Comparison of ENCODE assay signal across 12 mouse cellular contexts in the genomic region with DNA sequence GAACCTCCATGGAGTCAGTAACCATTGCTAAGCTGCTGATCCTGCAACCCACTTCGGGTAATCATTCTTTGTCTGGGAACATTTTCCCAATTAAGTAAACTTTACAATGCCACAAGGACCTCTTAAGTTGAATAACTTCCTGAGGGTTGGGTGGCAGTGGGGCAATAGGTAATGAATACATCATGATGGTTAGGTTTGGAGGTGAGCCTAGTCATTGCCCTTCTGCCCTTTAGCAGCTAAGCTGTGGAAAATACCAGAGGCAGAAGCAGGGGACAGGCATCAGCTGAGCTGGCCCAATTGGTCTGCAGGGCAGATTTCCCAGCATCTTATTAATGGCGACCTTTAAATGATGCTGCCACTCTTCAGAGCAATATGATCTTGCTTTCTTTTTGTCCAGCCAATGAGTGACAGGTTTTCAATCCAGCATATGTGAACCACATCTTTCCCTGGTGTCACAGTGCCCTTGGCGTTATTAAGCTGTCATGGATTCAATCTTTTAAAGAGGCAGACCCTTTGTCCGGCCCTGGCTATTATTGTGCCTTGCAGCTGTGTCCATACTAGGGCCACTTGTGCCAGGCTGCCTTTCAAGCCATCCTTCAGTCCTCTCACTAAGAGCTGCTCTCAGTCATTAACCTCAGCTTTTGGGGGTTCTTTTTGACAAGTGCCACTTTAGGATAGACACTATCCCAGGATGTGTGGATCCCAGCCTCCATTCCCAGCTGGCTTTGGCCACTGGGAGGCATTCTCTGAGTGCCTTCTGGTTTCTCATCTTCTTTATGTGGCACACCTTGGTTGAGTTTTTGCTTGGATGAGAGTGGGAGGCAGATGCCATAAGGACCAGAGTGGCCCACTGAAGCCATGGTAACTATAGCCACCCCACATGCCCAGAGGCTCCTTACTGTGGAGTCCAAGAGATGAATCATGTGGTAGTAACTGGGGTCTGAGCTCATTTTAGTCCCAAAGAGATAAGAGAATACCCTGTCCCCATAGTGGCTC.
A peak's percentile ranks its signal among the peaks of the same experiment; 100 is the strongest.
DNase-seq lines count a peak whose midpoint lies in the region; ATAC-seq lines count a peak whose summit lies in the region.
"Had no signal": no experiment of that assay in that cellular context is flagged by ENCODE, and none has a peak within 500 bp of the region (broad histone marks: within the 10 kb centered on the region; RNA-seq: fewer than 3 reads in every experiment).

No protein-coding gene starts in this region.

- 59% methylated on average over 4 of the region's 4 CpGs for WGBS in limb, embryonic 12.5 days
- WGBS in limb, embryonic 10.5 days, result 72% methylated on average over 4 of the region's 4 CpGs
- WGBS in forebrain, embryonic 14.5 days, result 43% methylated on average over 4 of the region's 4 CpGs

- no peaks in the 10 kb centered on the region for H3K27me3 ChIP-seq in limb, embryonic 12.5 days
- H3K27me3 ChIP-seq in limb, embryonic 10.5 days (ENCODE audit: low read depth, poor library complexity, severe bottlenecking), result no peaks in the 10 kb centered on the region
- no peaks in the 10 kb centered on the region for H3K27me3 ChIP-seq in forebrain, embryonic 14.5 days (replicated peaks; ENCODE audit: control insufficient read depth, insufficient read depth, low read length)

- H3K9me3 ChIP-seq in limb, embryonic 12.5 days, result no peaks in the 10 kb centered on the region
- no peaks in the 10 kb centered on the region for H3K9me3 ChIP-seq in limb, embryonic 10.5 days (replicated peaks)
- no peaks in the 10 kb centered on the region for H3K9me3 ChIP-seq in forebrain, embryonic 14.5 days (replicated peaks; ENCODE audit: control insufficient read depth, low read length)

- no peak overlapping the region for H3K27ac ChIP-seq in limb, embryonic 12.5 days
- no peak overlapping the region for H3K27ac ChIP-seq in limb, embryonic 10.5 days
- no peak overlapping the region for H3K27ac ChIP-seq in forebrain, embryonic 14.5 days (ENCODE audit: low read depth, low read length)
- H3K27ac ChIP-seq: liver, embryonic 14.5 days had no signal

- peak; percentile 10 for DNase-seq in embryo, embryonic 10 days (ENCODE audit: low spot score)
- DNase-seq in embryo, embryonic 9.5 days (ENCODE audit: extremely low spot score), result no peak
- DNase-seq in limb, embryonic 10.5 days (ENCODE audit: low spot score), result no peak
- peak; percentile 46 for DNase-seq in forebrain, embryonic 14.5 days (ENCODE audit: low spot score)
- peak; percentile 76 for DNase-seq in lung, postnatal 36 days
- no peak for DNase-seq in B cell, adult 2 months
- DNase-seq: cerebellum, adult 9-11 months; kidney, postnatal 25 days had no signal

- H3K4me3 ChIP-seq in limb, embryonic 12.5 days (replicated peaks), result no peak overlapping the region
- H3K4me3 ChIP-seq in limb, embryonic 10.5 days, result no peak overlapping the region
- H3K4me3 ChIP-seq in forebrain, embryonic 14.5 days (ENCODE audit: low read depth, low read length), result no peak overlapping the region

- ATAC-seq in limb, embryonic 12.5 days (ENCODE audit: insufficient number of reproducible peaks, insufficient read depth, low FRiP score, low TSS enrichment, low read depth), result 0 out of 2 replicates have a peak, but pooled peaks have one; percentile 40
- ATAC-seq in forebrain, embryonic 14.5 days, result peak; percentile 70
- ATAC-seq in erythroblast, adult 5-6 weeks (replicated peaks; ENCODE audit: low FRiP score, poor library complexity, severe bottlenecking), result no peak
- ATAC-seq: inflammation-experienced regulatory T-cells, adult 6 months had no signal

- H3K4me2 ChIP-seq in limb, embryonic 12.5 days, result no peak overlapping the region
- H3K4me2 ChIP-seq in forebrain, embryonic 14.5 days (ENCODE audit: low read length), result no peak overlapping the region

- peaks cover 3% of the 10 kb centered on the region; the same call in 1 of the 2 replicates for H3K4me1 ChIP-seq in limb, embryonic 12.5 days (replicated peaks)
- no peaks in the 10 kb centered on the region for H3K4me1 ChIP-seq in limb, embryonic 10.5 days
- no peaks in the 10 kb centered on the region for H3K4me1 ChIP-seq in forebrain, embryonic 14.5 days (ENCODE audit: control insufficient read depth, insufficient read depth, low read length)

- no peaks in the 10 kb centered on the region for H3K36me3 ChIP-seq in limb, embryonic 12.5 days
- H3K36me3 ChIP-seq in limb, embryonic 10.5 days, result no peaks in the 10 kb centered on the region
- no peaks in the 10 kb centered on the region for H3K36me3 ChIP-seq in forebrain, embryonic 14.5 days (ENCODE audit: control insufficient read depth, insufficient read depth, low read length)

- no peak overlapping the region for H3K9ac ChIP-seq in limb, embryonic 12.5 days (replicated peaks)
- H3K9ac ChIP-seq in forebrain, embryonic 14.5 days (ENCODE audit: low read length), result no peak overlapping the region
- H3K9ac ChIP-seq: liver, embryonic 14.5 days had no signal

Comparison
In these comparisons a context has a peak if more than half of its experiments do, and no peak if none do; other contexts are left out.
1. DNase-seq: peak in embryo, embryonic 10 days (single experiment), forebrain, embryonic 14.5 days (single experiment) and lung, postnatal 36 days (single experiment); none in embryo, embryonic 9.5 days (single experiment), limb, embryonic 10.5 days (single experiment) and B cell, adult 2 months (0 of 2).